21 mouse cellular contexts compared by ENCODE assay signal in the genomic region with DNA sequence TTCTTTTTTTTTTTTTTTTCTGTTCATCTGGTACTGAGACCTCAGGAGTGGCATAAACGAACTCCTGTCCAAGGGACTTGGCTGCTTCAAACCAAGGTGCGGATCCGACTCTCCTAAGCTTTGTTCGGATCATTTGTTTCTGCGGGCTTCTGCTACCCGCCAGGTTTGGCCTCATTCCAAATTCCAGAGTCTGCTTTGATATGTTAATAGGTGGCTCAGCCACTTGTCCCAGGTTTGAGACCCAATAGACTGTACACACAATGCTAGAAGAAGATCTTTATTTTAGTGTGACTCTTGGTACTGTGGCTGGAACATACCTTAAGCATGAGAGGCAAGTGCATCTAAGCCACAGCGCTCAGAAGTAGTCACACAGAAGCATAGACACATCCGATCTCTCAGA. TPM values are rescaled to one million over a fixed set of nuclear protein-coding genes. Genes with fewer than 3 reads are reported as not detected.
DNase-seq lines count a peak whose midpoint lies in the region; ATAC-seq and TF ChIP-seq lines count a peak whose summit lies in the region.
"Had no signal": no experiment of that assay in that cellular context is flagged by ENCODE, and none has a peak within 500 bp of the region (broad histone marks: within the 10 kb centered on the region; RNA-seq: fewer than 3 reads in every experiment).

No protein-coding gene starts in this region.

- peak; percentile 76 for DNase-seq in heart, adult 11 months
- peak; percentile 72 for DNase-seq in ES-E14 (ENCODE audit: low read depth, low spot score)
- DNase-seq in testis, postnatal 10 days (ENCODE audit: low spot score): no peak
- DNase-seq in retina, postnatal 1 day: no peak
- DNase-seq: adrenal gland, postnatal 10 days; B cell, adult 2 months; cerebellum, adult 9-11 months; heart, postnatal 4 days; left cerebral cortex, postnatal 4 days; lung, adult 18-20 months; right cerebral cortex, postnatal 4 days; thymus, adult 18-20 months had no signal

- H3K4me3 ChIP-seq in heart, embryonic 12.5 days: no peak overlapping the region
- no peak overlapping the region for H3K4me3 ChIP-seq in ES-E14 (ENCODE audit: insufficient read depth in 1 of 2, low read depth in 1 of 2, low read length in 2 of 2, poor library complexity in 1 of 2, severe bottlenecking in 1 of 2)
- H3K4me3 ChIP-seq in intestine, postnatal 0 days (ENCODE audit: low read depth, low read length): no peak overlapping the region
- no peak overlapping the region for H3K4me3 ChIP-seq in small intestine, adult 2 months (ENCODE audit: low read depth, low read length)
- H3K4me3 ChIP-seq: layer of hippocampus, adult 2 months; midbrain, embryonic 13.5 days; myocyte; neural tube, embryonic 15.5 days had no signal

- peaks cover 21% of the 10 kb centered on the region for H3K27me3 ChIP-seq in heart, embryonic 12.5 days (replicated peaks)
- no peaks in the 10 kb centered on the region for H3K27me3 ChIP-seq in intestine, postnatal 0 days (replicated peaks; ENCODE audit: control insufficient read depth, insufficient read depth, low read length)
- H3K27me3 ChIP-seq in small intestine, adult 2 months (ENCODE audit: control insufficient read depth, insufficient read depth, low read length): no peaks in the 10 kb centered on the region
- H3K27me3 ChIP-seq: neural tube, embryonic 15.5 days had no signal

- no peaks in the 10 kb centered on the region for H3K36me3 ChIP-seq in heart, embryonic 12.5 days
- H3K36me3 ChIP-seq in ES-E14 (ENCODE audit: control insufficient read depth, insufficient read depth, low read length, poor library complexity, severe bottlenecking): no peaks in the 10 kb centered on the region
- no peaks in the 10 kb centered on the region; the same call in 1 of the 2 replicates for H3K36me3 ChIP-seq in intestine, postnatal 0 days (ENCODE audit: control insufficient read depth, insufficient read depth)
- peaks cover 9% of the 10 kb centered on the region for H3K36me3 ChIP-seq in small intestine, adult 2 months (ENCODE audit: control insufficient read depth, insufficient read depth, low read length)
- H3K36me3 ChIP-seq: midbrain, embryonic 13.5 days; neural tube, embryonic 15.5 days had no signal

- H3K4me1 ChIP-seq in heart, embryonic 12.5 days (replicated peaks): no peaks in the 10 kb centered on the region
- peaks cover 5 to 7% of the 10 kb centered on the region in 2 experiments; a peak in 2 of 4 replicates for H3K4me1 ChIP-seq in ES-E14 (ENCODE audit: control insufficient read depth in 2 of 2, insufficient read depth in 2 of 2, low read length in 2 of 2, poor library complexity in 1 of 2)
- H3K4me1 ChIP-seq in intestine, postnatal 0 days (replicated peaks; ENCODE audit: control insufficient read depth, insufficient read depth, low read length): no peaks in the 10 kb centered on the region
- H3K4me1 ChIP-seq in small intestine, adult 2 months (ENCODE audit: control insufficient read depth, insufficient read depth, insufficient read length, low read length): peaks cover 15% of the 10 kb centered on the region
- H3K4me1 ChIP-seq: neural tube, embryonic 15.5 days had no signal

- H3K9me3 ChIP-seq in heart, embryonic 12.5 days (replicated peaks): no peaks in the 10 kb centered on the region
- H3K9me3 ChIP-seq in ES-E14 (ENCODE audit: control insufficient read depth, insufficient read depth, low read depth, low read length): no peaks in the 10 kb centered on the region
- H3K9me3 ChIP-seq in intestine, postnatal 0 days (ENCODE audit: control insufficient read depth): no peaks in the 10 kb centered on the region
- H3K9me3 ChIP-seq: midbrain, embryonic 13.5 days; neural tube, embryonic 15.5 days had no signal

- in situ Hi-C loops in ES-E14 (cut with MboI; ENCODE audit: low sequenced_read_pairs in 2 of 2, unreplicated experiment in 2 of 2): no loop called here

- no peak for TF ChIP-seq POLR2A in small intestine, adult 2 months (IDR thresholded peaks at IDR 0.05; ENCODE audit: low read depth, low read length)

- H3K4me2 ChIP-seq in heart, embryonic 12.5 days: no peak overlapping the region
- H3K4me2 ChIP-seq in intestine, postnatal 0 days (replicated peaks; ENCODE audit: low read depth): 0 out of 2 replicates have a peak overlapping the region, but pooled peaks have one; percentile 9
- H3K4me2 ChIP-seq: midbrain, embryonic 13.5 days; neural tube, embryonic 15.5 days had no signal

- no peak for ATAC-seq in heart, embryonic 12.5 days (ENCODE audit: insufficient number of reproducible peaks, low FRiP score)
- ATAC-seq in intestine, postnatal 0 days: peak; percentile 14; the same call in 1 of the 2 replicates
- ATAC-seq: midbrain, embryonic 13.5 days had no signal

- no peak overlapping the region for H3K9ac ChIP-seq in heart, embryonic 12.5 days
- H3K9ac ChIP-seq in ES-E14 (ENCODE audit: insufficient read depth, low read depth, low read length, poor library complexity, severe bottlenecking): no peak overlapping the region
- no peak overlapping the region for H3K9ac ChIP-seq in intestine, postnatal 0 days (ENCODE audit: low read depth, low read length)
- H3K9ac ChIP-seq: forebrain, postnatal 0 days; midbrain, embryonic 13.5 days; neural tube, embryonic 15.5 days had no signal

- 73% methylated on average over 8 of the region's 8 CpGs for WGBS in heart, embryonic 12.5 days
- 49% methylated on average over 8 of the region's 8 CpGs for WGBS in intestine, postnatal 0 days
- 35% methylated on average over 8 of the region's 8 CpGs for WGBS in small intestine, adult 2 months

- no peak for TF ChIP-seq CTCF in intestine, postnatal 0 days (IDR thresholded peaks at IDR 0.05; ENCODE audit: low read depth)
- no peak for TF ChIP-seq CTCF in small intestine, adult 2 months (IDR thresholded peaks at IDR 0.05; ENCODE audit: extremely low read depth, insufficient read length, insufficient replicate concordance, low read depth, low read length)

- no peak overlapping the region for H3K27ac ChIP-seq in heart, embryonic 12.5 days (ENCODE audit: poor library complexity, severe bottlenecking)
- H3K27ac ChIP-seq in ES-E14 (ENCODE audit: insufficient read depth, low read depth, low read length, poor library complexity, severe bottlenecking): no peak overlapping the region
- H3K27ac ChIP-seq in intestine, postnatal 0 days (ENCODE audit: low read depth, low read length): peak overlapping the region; percentile 72; the same call in 1 of the 2 replicates
- peak overlapping the region; percentile 95 for H3K27ac ChIP-seq in small intestine, adult 2 months (ENCODE audit: insufficient read depth, low read depth, low read length)
- H3K27ac ChIP-seq: layer of hippocampus, adult 2 months; midbrain, embryonic 13.5 days; neural tube, embryonic 15.5 days had no signal

TF ChIP-seq in ES-E14, 5 proteins besides CTCF, POLR2A, EP300 and RAD21:
- TF ChIP-seq ZC3H11A (IDR thresholded peaks at IDR 0.05; ENCODE audit: borderline replicate concordance, low read depth, low read length) (no peak), ZNF384 (IDR thresholded peaks at IDR 0.05; ENCODE audit: low read depth, low read length) (no peak), MAFK (IDR thresholded peaks at IDR 0.05; ENCODE audit: insufficient read depth, low read depth, low read length) (no peak), CHD2 (IDR thresholded peaks at IDR 0.05; ENCODE audit: low read depth, low read length) (no peak), HCFC1 (IDR thresholded peaks at IDR 0.05; ENCODE audit: borderline replicate concordance, insufficient read depth, low read length) (no peak)
TF ChIP-seq in ES-E14: peak in this region for 0.

RNA-seq across cellular contexts. Expression of gene Tmc5, which starts 14.8 kb away (rescaled TPM):
- 0.12 and 0.22 TPM in 2 replicates for polyA plus RNA-seq in heart, embryonic 12.5 days (2016; fragmentation: Nextera tagmentation; extraction: Ambion mirVana)
- total RNA-seq in ES-E14 (2012; rRNA removed): 0.80 and 0.90 TPM in 2 replicates
- 48.1 and 49.0 TPM in 2 replicates for polyA plus RNA-seq in intestine, postnatal 0 days (2015; fragmentation: Nextera tagmentation; extraction: Ambion mirVana)
- 19.6 and 26.4 TPM in 2 replicates for polyA plus RNA-seq in small intestine, adult 2 months (2012; rRNA removed)
- total RNA-seq: gastrocnemius, adult 18-20 months had no signal
- polyA plus RNA-seq: myocyte had no signal

RNA-seq across cellular contexts. Expression of gene Tmc7, which starts 27.4 kb away (rescaled TPM):
- polyA plus RNA-seq in heart, embryonic 12.5 days (2016; fragmentation: Nextera tagmentation; extraction: Ambion mirVana): 2.4 TPM in 2 replicates
- total RNA-seq in ES-E14 (2012; rRNA removed): 2.7 and 2.9 TPM in 2 replicates
- 1.4 and 1.5 TPM in 2 replicates for polyA plus RNA-seq in intestine, postnatal 0 days (2015; fragmentation: Nextera tagmentation; extraction: Ambion mirVana)
- polyA plus RNA-seq in small intestine, adult 2 months (2012; rRNA removed): 2.1 and 4.9 TPM in 2 replicates

Comparison
In these comparisons a context has a peak if more than half of its experiments do, and no peak if none do; other contexts are left out.
1. DNase-seq: peak in heart, adult 11 months (single experiment) and ES-E14 (single experiment); none in testis, postnatal 10 days (single experiment) and retina, postnatal 1 day (single experiment).
2. H3K27ac ChIP-seq: peak in intestine, postnatal 0 days (single experiment) and small intestine, adult 2 months (single experiment); none in heart, embryonic 12.5 days (single experiment) and ES-E14 (single experiment).
3. RNA of gene Tmc5, which starts 14.8 kb away (polyA plus RNA-seq): 48.1 to 49.0 TPM in intestine, postnatal 0 days and 19.6 to 26.4 TPM in small intestine, adult 2 months; 0.12 to 0.22 TPM in heart, embryonic 12.5 days; every median in the first group is over 10 times any median in the second.